Mouse (Mus musculus) left cerebral cortex, adult 2 months (tissue): ENCODE measurements at regions not wholly inside any gene's neighbourhood (a gene's known extent, or its start where the extent isn't known, plus 50 kb on each side); places are given as distances from the start of the nearest gene placed in this dataset.
"Not testable (repeated sequence)": the region's sequence is repeated elsewhere in the genome, so short reads cannot be mapped to it uniquely, and the experiment has no call there.

ENCODE experiments used
- DNase-seq, 2 experiments: peaks; one replicate each; pipeline ENCODE4 v3.0.0; 2021 to 2022; ENCODE audit warnings: low spot score in 2 of 2, mixed read lengths in 1 of 2; ENCODE audit errors: extremely low spot score in 1 of 2
- H3K27ac ChIP-seq: fragments of 200-600 bp; 2 replicates; pipeline ENCODE4 v1.8.1; 2022
- H3K4me3 ChIP-seq: fragments of 200-600 bp; 2 replicates; pipeline ENCODE4 v1.8.1; 2022
- CTCF ChIP-seq: fragments of 200-600 bp; IDR thresholded peaks from 2 replicates; pipeline ENCODE4 v1.8.1; 2022; ENCODE audit warnings: antibody characterized with exemption, mild to moderate bottlenecking, moderate library complexity
- intact Hi-C: fragments of 180-260 bp; cut with DNase I; formaldehyde crosslinking; loops from one replicate; pipeline ENCODE4 v1.15.1; 2025

- H3K4me3 ChIP-seq: no peak overlapping the region
- DNase-seq: no peak
- TF ChIP-seq CTCF: peak; percentile 21
- no peak overlapping the region for H3K27ac ChIP-seq
- intact Hi-C loops: no loop called here
Measured at GRCm38 (mm10) chr6:68370010-68370409, 834.4 kb upstream of the Tacstd2 start.

- H3K4me3 ChIP-seq: no peak overlapping the region
- intact Hi-C loops: no loop called here
- peak in 1 of 2 experiments; percentile 13 for DNase-seq
- H3K27ac ChIP-seq: no peak overlapping the region
- no peak for TF ChIP-seq CTCF
Measured at GRCm38 (mm10) chr6:68339846-68340245, 804.2 kb upstream of the Tacstd2 start.

- H3K27ac ChIP-seq, intact Hi-C loops, H3K4me3 ChIP-seq, DNase-seq: not testable (repeated sequence)
Measured at GRCm38 (mm10) chr6:68339205-68339604, 803.6 kb upstream of the Tacstd2 start.

GRCm38 (mm10) chr6:68311409-68311808 lies 775.8 kb upstream of the Tacstd2 start:
- no peak overlapping the region for H3K27ac ChIP-seq
- H3K4me3 ChIP-seq: no peak overlapping the region
- no peak for DNase-seq
- intact Hi-C loops: loop anchor here (2.0 kb wide), 1 partner anchor 151 kb away; no protein-coding TSS in a partner anchor
- TF ChIP-seq CTCF: no peak

GRCm38 (mm10) chr6:68302133-68302532 lies 766.5 kb upstream of the Tacstd2 start:
- Histone ChIP-seq H3K27ac (no peak overlapping the region), H3K4me3 (no peak overlapping the region)
- intact Hi-C loops: no loop called here
- no peak for DNase-seq
- TF ChIP-seq CTCF: no peak

GRCm38 (mm10) chr6:68256725-68257124 lies 721.1 kb upstream of the Tacstd2 start:
- H3K4me3 ChIP-seq: no peak overlapping the region
- no peak overlapping the region for H3K27ac ChIP-seq
- intact Hi-C loops: loop anchor here (2.0 kb wide), 1 partner anchor 152 kb away; no protein-coding TSS in a partner anchor
- no peak for TF ChIP-seq CTCF
- no peak for DNase-seq

- H3K4me3 ChIP-seq: no peak overlapping the region
- intact Hi-C loops: loop anchor here (2.0 kb wide), 1 partner anchor 151 kb away; no protein-coding TSS in a partner anchor
- TF ChIP-seq CTCF: no peak
- no peak for DNase-seq
- no peak overlapping the region for H3K27ac ChIP-seq
Measured at GRCm38 (mm10) chr6:68256151-68256550, 720.6 kb upstream of the Tacstd2 start.

GRCm38 (mm10) chr6:68252730-68253129 lies 717.1 kb upstream of the Tacstd2 start:
- no peak for TF ChIP-seq CTCF
- DNase-seq: no peak
- no peak overlapping the region for H3K27ac ChIP-seq
- H3K4me3 ChIP-seq: no peak overlapping the region
- intact Hi-C loops: no loop called here

- H3K27ac ChIP-seq, H3K4me3 ChIP-seq, intact Hi-C loops, DNase-seq: not testable (repeated sequence)
Measured at GRCm38 (mm10) chr6:68251320-68251719, 715.7 kb upstream of the Tacstd2 start.

GRCm38 (mm10) chr6:68250392-68250791 lies 714.8 kb upstream of the Tacstd2 start:
- H3K27ac ChIP-seq, DNase-seq, intact Hi-C loops, H3K4me3 ChIP-seq: not testable (repeated sequence)

GRCm38 (mm10) chr6:68249259-68249658 lies 713.7 kb upstream of the Tacstd2 start:
- H3K27ac ChIP-seq, H3K4me3 ChIP-seq, intact Hi-C loops, DNase-seq: not testable (repeated sequence)

- intact Hi-C loops, DNase-seq, H3K4me3 ChIP-seq, H3K27ac ChIP-seq: not testable (repeated sequence)
Measured at GRCm38 (mm10) chr6:68248018-68248533, 712.5 kb upstream of the Tacstd2 start.

GRCm38 (mm10) chr6:68242749-68243148 lies 707.2 kb upstream of the Tacstd2 start:
- DNase-seq, H3K27ac ChIP-seq, H3K4me3 ChIP-seq, intact Hi-C loops: not testable (repeated sequence)
